In genomic region chr3:90526580-90526979, GRCm38 (mm10) we compare ENCODE assay signal across 12 mouse cellular contexts. TPM values are rescaled to one million over a fixed set of nuclear protein-coding genes. Genes with fewer than 3 reads are reported as not detected.
DNase-seq lines count a peak whose midpoint lies in the region; ATAC-seq and TF ChIP-seq lines count a peak whose summit lies in the region.
"Had no signal": no experiment of that assay in that cellular context is flagged by ENCODE, and none has a peak within 500 bp of the region (broad histone marks: within the 10 kb centered on the region; RNA-seq: fewer than 3 reads in every experiment).

Gene S100a14, plus strand, starts transcription at chr3:90526856.

- H3K4me3 ChIP-seq in heart, adult 2 months, result no peak within 1 kb of the TSS
- no peak within 1 kb of the TSS for H3K4me3 ChIP-seq in intestine, embryonic 16.5 days (ENCODE audit: low read length)
- H3K4me3 ChIP-seq in forebrain, embryonic 15.5 days, result no peak within 1 kb of the TSS
- H3K4me3 ChIP-seq: neural tube, embryonic 12.5 days had no signal

- peak; percentile 41 to 47 for DNase-seq in heart, adult 2 months
- DNase-seq in heart, postnatal 25 days (ENCODE audit: low spot score), result no peak
- peak; percentile 44 for DNase-seq in 3T3-L1 (ENCODE audit: low read depth, low spot score)
- DNase-seq in retina, embryonic 14.5 days (ENCODE audit: low spot score), result no peak
- DNase-seq in adrenal gland, adult (ENCODE audit: inconsistent age in 2 of 2, low spot score in 1 of 2), result no peak
- DNase-seq: heart, postnatal 36 days; kidney, postnatal 4 days had no signal

- intact Hi-C loops in heart, adult 2 months (cut with DNase I), result loop anchor here (2.0 kb wide), 1 partner anchor 58 kb away; no protein-coding TSS in a partner anchor
- intact Hi-C loops in heart, postnatal 25 days (cut with DNase I), result no loop called here

- no peak for TF ChIP-seq POLR2A in heart, adult 2 months (IDR thresholded peaks at IDR 0.05; ENCODE audit: insufficient read depth, low read depth, low read length)

- 42% methylated on average over 5 of the region's 5 CpGs for WGBS in heart, adult 2 months
- WGBS in intestine, embryonic 16.5 days, result 37% methylated on average over 5 of the region's 5 CpGs
- 71% methylated on average over 5 of the region's 5 CpGs for WGBS in forebrain, embryonic 15.5 days

- no peak within 1 kb of the TSS for H3K27ac ChIP-seq in heart, adult 2 months
- no peak within 1 kb of the TSS; the same call in 1 of the 2 replicates for H3K27ac ChIP-seq in intestine, embryonic 16.5 days (ENCODE audit: low read length)
- no peak within 1 kb of the TSS for H3K27ac ChIP-seq in forebrain, embryonic 15.5 days (replicated peaks)
- H3K27ac ChIP-seq: neural tube, embryonic 12.5 days had no signal

- ATAC-seq in intestine, embryonic 16.5 days, result peak; percentile 98
- peak; percentile 70 for ATAC-seq in megakaryocyte, adult 5-6 weeks (ENCODE audit: poor library complexity, severe bottlenecking)
- ATAC-seq in forebrain, embryonic 15.5 days (replicated peaks), result no peak

- no peaks in the 10 kb centered on the region for H3K36me3 ChIP-seq in heart, adult 2 months (ENCODE audit: control insufficient read depth, insufficient read depth, low read length)
- 0 out of 2 replicates have a peak, but pooled peaks cover 3% of the 10 kb centered on the region for H3K36me3 ChIP-seq in intestine, embryonic 16.5 days (ENCODE audit: control insufficient read depth, insufficient read depth, low read length)
- no peaks in the 10 kb centered on the region for H3K36me3 ChIP-seq in forebrain, embryonic 15.5 days
- H3K36me3 ChIP-seq: neural tube, embryonic 12.5 days had no signal

- no peaks in the 10 kb centered on the region for H3K9me3 ChIP-seq in intestine, embryonic 16.5 days (ENCODE audit: control insufficient read depth, low read length)
- no peaks in the 10 kb centered on the region for H3K9me3 ChIP-seq in forebrain, embryonic 15.5 days
- H3K9me3 ChIP-seq: neural tube, embryonic 12.5 days had no signal

- no peak for TF ChIP-seq EP300 in heart, adult 2 months (IDR thresholded peaks at IDR 0.05; ENCODE audit: insufficient read depth, low read depth, low read length)

- 0 out of 2 replicates have a peak within 1 kb of the TSS, but pooled peaks have one; percentile 5 for H3K4me2 ChIP-seq in intestine, embryonic 16.5 days (ENCODE audit: low read depth, low read length)
- no peak within 1 kb of the TSS for H3K4me2 ChIP-seq in forebrain, embryonic 15.5 days (replicated peaks)
- H3K4me2 ChIP-seq: neural tube, embryonic 12.5 days had no signal

- no peaks in the 10 kb centered on the region for H3K27me3 ChIP-seq in heart, adult 2 months (ENCODE audit: control insufficient read depth, insufficient read depth, low read length)
- no peaks in the 10 kb centered on the region for H3K27me3 ChIP-seq in intestine, embryonic 16.5 days (replicated peaks; ENCODE audit: control insufficient read depth, insufficient read depth, low read length)
- no peaks in the 10 kb centered on the region for H3K27me3 ChIP-seq in forebrain, embryonic 15.5 days
- H3K27me3 ChIP-seq: neural tube, embryonic 12.5 days had no signal

- H3K79me2 ChIP-seq in heart, adult 2 months (replicated peaks; ENCODE audit: control insufficient read depth, insufficient read depth, low read length), result no peaks in the 10 kb centered on the region

- no peak for TF ChIP-seq CTCF in heart, adult 2 months (IDR thresholded peaks at IDR 0.05)

- H3K4me1 ChIP-seq in heart, adult 2 months (ENCODE audit: control insufficient read depth, insufficient read depth, low read length), result no peaks in the 10 kb centered on the region; the same call in 1 of the 2 replicates
- peaks cover 12% of the 10 kb centered on the region for H3K4me1 ChIP-seq in intestine, embryonic 16.5 days (ENCODE audit: control insufficient read depth, insufficient read depth, low read length)
- H3K4me1 ChIP-seq in forebrain, embryonic 15.5 days, result no peaks in the 10 kb centered on the region
- H3K4me1 ChIP-seq: neural tube, embryonic 12.5 days had no signal

- no peak within 1 kb of the TSS for H3K9ac ChIP-seq in heart, adult 2 months (ENCODE audit: low read depth, low read length)
- peak within 1 kb of the TSS; percentile 20; the same call in 1 of the 2 replicates for H3K9ac ChIP-seq in intestine, embryonic 16.5 days (ENCODE audit: low read depth, low read length)
- H3K9ac ChIP-seq in forebrain, embryonic 15.5 days (replicated peaks), result no peak within 1 kb of the TSS
- H3K9ac ChIP-seq: neural tube, embryonic 12.5 days had no signal

RNA-seq across cellular contexts. Expression of gene S100a14, which starts in this region (rescaled TPM):
- under 1 TPM; 0.23 to 0.50 TPM for total RNA-seq in heart, adult 2 months (2021)
- polyA plus RNA-seq in heart, adult 2 months (2012; rRNA removed), result 0.57 TPM in 1 of 2 replicates, not detected in the other
- total RNA-seq in heart, postnatal 25 days (2021), result under 1 TPM; 0.23 to 0.48 TPM
- 7.1 and 10.7 TPM in 2 replicates for polyA plus RNA-seq in intestine, embryonic 16.5 days (2015; fragmentation: Nextera tagmentation; extraction: Ambion mirVana)
- total RNA-seq in megakaryocyte, adult 5-6 weeks (2015), result not detected in 2 replicates
- total RNA-seq in megakaryocyte, adult 5-6 weeks (2017), result 0.16 TPM in 1 of 2 replicates, not detected in the other
- polyA plus RNA-seq in forebrain, embryonic 15.5 days (2015; fragmentation: Nextera tagmentation; extraction: Ambion mirVana), result not detected in 2 replicates
- total RNA-seq: liver, adult 2 months had no signal
- polyA plus RNA-seq: liver, adult 2 months; neural tube, embryonic 12.5 days had no signal

Comparison
In these comparisons a context has a peak if more than half of its experiments do, and no peak if none do; other contexts are left out.
1. Peak in DNase-seq in heart, adult 2 months; RNA of the gene not detected or under 1 TPM.
2. Peak in ATAC-seq in megakaryocyte, adult 5-6 weeks; RNA of the gene not detected or under 1 TPM.